Mouse (Mus musculus) heart, adult 2 months (tissue): ENCODE data around the gene Tyrp1.

Source experiments
- CTCF ChIP-seq: fragments of 200-600 bp; IDR thresholded peaks from 2 replicates; pipeline ENCODE4 v1.8.1; 2022; ENCODE audit warnings: antibody characterized with exemption, mild to moderate bottlenecking, moderate library complexity
- EP300 ChIP-seq: fragments of 200-500 bp; IDR thresholded peaks from 2 replicates; pipeline ENCODE4 v1.6.1; 2011; ENCODE audit warnings: low read depth, low read length, control low read depth; ENCODE audit not compliant: insufficient read depth
- POLR2A ChIP-seq: fragments of 200-500 bp; IDR thresholded peaks from 2 replicates; pipeline ENCODE4 v1.6.1; 2011; ENCODE audit warnings: mild to moderate bottlenecking, low read depth, low read length, control low read depth; ENCODE audit not compliant: insufficient read depth

- TF ChIP-seq POLR2A, result no peak
- TF ChIP-seq CTCF, result no peak
- no peak for TF ChIP-seq EP300
Observed at GRCm38 (mm10) chr4:80881996-80882599, 48.2 kb downstream of the Tyrp1 start.
